Mouse (Mus musculus) testis, adult 2 months (tissue): ENCODE results near the gene Dync1li2. TPM values are rescaled to one million over a fixed set of nuclear protein-coding genes. Genes with fewer than 3 reads are reported as not detected.

Source experiments
- H3K27ac ChIP-seq: fragments of 200-500 bp; 2 replicates; pipeline ENCODE4 v1.5.1; 2012; ENCODE audit warnings: low read depth, low read length; ENCODE audit not compliant: control insufficient read depth, insufficient read depth
- H3K27me3 ChIP-seq: fragments of 200-500 bp; 2 replicates; pipeline ENCODE4 v1.6.1; 2012; ENCODE audit warnings: mild to moderate bottlenecking, low read length, moderate library complexity; ENCODE audit not compliant: control insufficient read depth, insufficient read depth
- H3K36me3 ChIP-seq: fragments of 200-500 bp; 2 replicates; pipeline ENCODE4 v1.6.1; 2012; ENCODE audit warnings: mild to moderate bottlenecking, low read length; ENCODE audit not compliant: control insufficient read depth, insufficient read depth
- H3K4me1 ChIP-seq: fragments of 200-500 bp; 2 replicates; pipeline ENCODE4 v1.6.1; 2012; ENCODE audit warnings: low read length; ENCODE audit not compliant: control insufficient read depth, insufficient read depth
- H3K4me3 ChIP-seq: fragments of 200-500 bp; 2 replicates; pipeline ENCODE4 v1.5.1; 2012; ENCODE audit warnings: low read depth, mild to moderate bottlenecking, low read length, moderate library complexity, mixed read lengths; ENCODE audit not compliant: control insufficient read depth
- CTCF ChIP-seq: fragments of 200-500 bp; IDR thresholded peaks from 2 replicates; pipeline ENCODE4 v1.5.1; 2012; ENCODE audit warnings: low read depth, mild to moderate bottlenecking, inconsistent platforms, low read length, moderate library complexity; ENCODE audit not compliant: control insufficient read depth, insufficient read depth, insufficient replicate concordance
- POLR2A ChIP-seq: fragments of 200-500 bp; IDR thresholded peaks from 2 replicates; pipeline ENCODE4 v1.6.1; 2012; ENCODE audit warnings: low read depth, mild to moderate bottlenecking, inconsistent platforms, low read length, moderate library complexity; ENCODE audit not compliant: control insufficient read depth
- polyA plus RNA-seq: library from polyadenylated mRNA; depleted of rRNA; stranded (reverse); fragments of >200 nt; gene quantifications from 2 replicates; pipeline ENCODE4 v1.2.3, GENCODE M21; 2012

Dync1li2 gene
- polyA plus RNA-seq, 1 experiment = 64.6 TPM

DNA sequence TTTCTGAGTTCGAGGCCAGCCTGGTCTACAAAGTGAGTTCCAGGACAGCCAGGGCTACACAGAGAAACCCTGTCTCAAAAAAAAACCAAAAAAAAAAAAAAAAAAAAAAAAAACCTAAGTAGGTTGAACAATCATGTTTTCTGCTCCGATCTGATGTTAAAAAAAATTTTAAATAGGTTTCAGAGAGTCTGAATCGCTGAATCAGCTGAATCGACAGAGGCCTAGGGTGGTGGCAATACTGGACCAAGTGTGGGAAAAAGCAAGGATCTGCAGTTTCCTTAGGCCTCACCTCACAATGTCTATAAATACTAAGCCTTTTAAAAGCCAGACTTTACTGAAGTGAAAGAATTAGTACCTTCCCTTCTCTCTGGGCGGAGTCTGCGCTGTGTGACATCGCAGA is 49.7 kb downstream of the Dync1li2 start:
- Histone ChIP-seq H3K36me3 (no peaks in the 10 kb centered on the region), H3K27me3 (no peaks in the 10 kb centered on the region), H3K27ac (no peak overlapping the region), H3K4me1 (peaks cover 12% of the 10 kb centered on the region), H3K4me3 (no peak overlapping the region)
- TF ChIP-seq CTCF (no peak), POLR2A (no peak)

DNA sequence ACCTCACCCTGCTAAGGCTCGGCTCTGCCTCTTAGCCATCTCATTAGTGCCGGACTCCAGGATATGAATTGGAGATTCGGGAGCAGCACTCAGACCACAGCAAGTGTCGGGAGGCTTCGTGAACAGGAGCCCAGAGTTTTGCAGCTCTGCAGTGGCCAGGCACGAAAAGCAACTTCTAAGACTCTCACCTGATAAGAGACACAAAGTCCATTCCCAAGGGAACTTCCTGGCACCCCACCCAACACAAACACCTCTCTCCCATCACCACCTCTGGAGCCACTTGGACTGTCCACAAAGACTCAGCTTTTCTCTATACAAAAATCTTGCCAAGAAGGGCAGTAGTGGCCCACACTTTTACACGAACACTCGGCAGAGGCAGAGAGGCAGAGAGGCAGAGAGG is 52.6 kb downstream of the Dync1li2 start:
- Histone ChIP-seq H3K4me1 (peaks cover 17% of the 10 kb centered on the region), H3K36me3 (no peaks in the 10 kb centered on the region), H3K27me3 (no peaks in the 10 kb centered on the region), H3K27ac (no peak overlapping the region), H3K4me3 (no peak overlapping the region)
- TF ChIP-seq CTCF = no peak
- no peak for TF ChIP-seq POLR2A

DNA sequence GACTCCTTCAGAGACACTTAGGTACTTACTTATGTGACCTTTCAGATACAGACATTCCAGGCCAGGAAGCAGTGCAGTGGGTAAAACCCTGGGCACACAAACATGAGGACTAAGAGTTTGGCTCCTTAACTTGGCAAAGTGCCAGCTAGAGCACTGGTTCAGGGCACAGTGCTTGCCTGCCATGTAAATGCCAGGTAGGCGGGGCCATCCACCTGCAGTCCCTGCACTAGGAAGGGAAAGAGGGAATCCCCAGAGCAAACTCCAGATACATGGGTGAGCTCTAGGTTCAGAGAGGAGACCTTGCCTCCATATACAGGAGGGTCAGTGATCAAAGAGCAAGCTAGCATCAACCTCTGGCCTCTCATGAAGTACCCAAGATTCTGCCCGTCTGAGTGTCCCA is 54.9 kb downstream of the Dync1li2 start:
- H3K27me3 ChIP-seq = no peaks in the 10 kb centered on the region
- no peak for TF ChIP-seq POLR2A
- TF ChIP-seq CTCF = no peak
- no peak overlapping the region for H3K4me3 ChIP-seq
- H3K4me1 ChIP-seq = peaks cover 8% of the 10 kb centered on the region
- no peak overlapping the region for H3K27ac ChIP-seq
- no peaks in the 10 kb centered on the region for H3K36me3 ChIP-seq

DNA sequence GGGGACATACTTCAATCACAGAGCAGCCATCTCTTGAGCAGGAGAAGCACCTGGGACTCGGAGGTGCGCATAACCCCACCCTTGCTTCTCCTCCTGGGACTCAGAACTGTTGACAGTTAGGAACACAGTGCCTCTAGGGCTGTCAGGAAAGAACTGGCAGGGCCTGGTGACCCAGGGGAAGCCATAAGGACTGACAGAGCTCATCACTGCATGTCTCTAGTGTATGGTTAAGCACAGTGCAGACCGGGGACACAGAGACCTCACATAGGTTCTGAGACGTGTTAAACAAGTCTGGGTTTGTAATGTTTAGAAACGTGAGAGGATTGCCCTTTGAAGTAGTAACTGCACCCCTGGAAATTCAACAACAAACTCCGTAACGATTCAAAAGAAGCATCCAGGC is 55.3 kb downstream of the Dync1li2 start:
- Histone ChIP-seq H3K4me3 (no peak overlapping the region), H3K4me1 (peaks cover 8% of the 10 kb centered on the region), H3K27ac (no peak overlapping the region; the same call in 1 of the 2 replicates), H3K36me3 (no peaks in the 10 kb centered on the region), H3K27me3 (no peaks in the 10 kb centered on the region)
- TF ChIP-seq POLR2A (no peak), CTCF (no peak)

DNA sequence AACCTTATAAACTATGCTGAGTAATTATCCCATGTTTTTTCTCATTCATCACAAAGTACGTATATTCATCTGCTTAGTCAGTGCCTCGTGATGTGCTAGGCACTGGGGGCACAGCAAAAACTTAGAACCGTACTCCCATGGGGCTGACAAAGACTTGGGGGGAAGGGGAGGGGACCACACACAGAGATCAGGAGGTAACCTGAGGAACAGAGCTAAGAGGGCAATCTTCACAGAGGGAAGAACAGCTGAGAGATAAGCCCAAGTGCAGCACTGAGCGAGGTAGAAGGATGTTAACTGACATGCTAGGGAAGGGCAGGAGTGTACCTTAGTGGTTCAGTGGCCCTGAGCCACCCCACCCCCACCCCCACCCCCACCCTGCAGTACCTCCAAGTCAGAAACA is 56.2 kb downstream of the Dync1li2 start:
- Histone ChIP-seq H3K27ac (no peak overlapping the region), H3K4me1 (peaks cover 8% of the 10 kb centered on the region), H3K36me3 (no peaks in the 10 kb centered on the region), H3K27me3 (no peaks in the 10 kb centered on the region), H3K4me3 (no peak overlapping the region)
- TF ChIP-seq POLR2A (no peak), CTCF (no peak)

DNA sequence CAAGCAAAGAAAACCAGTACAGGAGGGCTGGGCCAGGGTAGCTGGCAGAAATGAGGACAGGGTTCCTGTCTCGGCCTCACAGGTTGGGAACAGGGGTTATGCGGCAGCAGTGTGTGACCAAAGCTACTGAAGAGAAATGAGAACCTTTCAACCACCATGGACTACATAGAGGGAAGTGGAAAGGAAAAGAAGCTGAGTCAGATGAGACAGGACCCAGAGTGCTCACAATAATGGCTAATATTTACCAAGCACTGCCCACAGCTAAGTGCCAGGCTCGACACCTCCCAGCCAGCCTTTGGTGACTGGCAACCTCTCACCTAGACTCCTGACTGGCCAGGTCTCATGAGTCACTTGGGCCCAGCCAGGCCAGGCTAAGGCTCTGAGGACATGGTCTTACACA is 58.9 kb downstream of the Dync1li2 start:
- TF ChIP-seq POLR2A = no peak
- TF ChIP-seq CTCF = no peak
- no peaks in the 10 kb centered on the region for H3K27me3 ChIP-seq
- peaks cover 8% of the 10 kb centered on the region for H3K4me1 ChIP-seq
- no peak overlapping the region for H3K4me3 ChIP-seq
- H3K27ac ChIP-seq = no peak overlapping the region; the same call in 1 of the 2 replicates
- H3K36me3 ChIP-seq = no peaks in the 10 kb centered on the region

- H3K4me3 ChIP-seq = no peak overlapping the region
- TF ChIP-seq POLR2A (no peak), CTCF (no peak)
- H3K4me1 ChIP-seq = peaks cover 8% of the 10 kb centered on the region
- H3K27ac ChIP-seq = no peak overlapping the region
- H3K27me3 ChIP-seq = no peaks in the 10 kb centered on the region
- H3K36me3 ChIP-seq = no peaks in the 10 kb centered on the region
Measured at GRCm38 (mm10) chr8:104383296-104383695, 59.6 kb downstream of the Dync1li2 start.

- no peak for TF ChIP-seq CTCF
- no peak for TF ChIP-seq POLR2A
- no peak overlapping the region for H3K4me3 ChIP-seq
- no peaks in the 10 kb centered on the region for H3K4me1 ChIP-seq
- no peaks in the 10 kb centered on the region for H3K27me3 ChIP-seq
- no peaks in the 10 kb centered on the region for H3K36me3 ChIP-seq
- no peak overlapping the region for H3K27ac ChIP-seq
Measured at GRCm38 (mm10) chr8:104380961-104381411, 61.9 kb downstream of the Dync1li2 start.
